Comparison of ENCODE assay signal across 10 mouse cellular contexts in genomic region chr19:16529999-16530398, GRCm38 (mm10).
"Had no signal": no experiment of that assay in that cellular context is flagged by ENCODE, and none has a peak within 500 bp of the region (broad histone marks: within the 10 kb centered on the region; RNA-seq: fewer than 3 reads in every experiment).

No protein-coding gene starts in this region.

- H3K4me3 ChIP-seq: limb, embryonic 13.5 days; megakaryocyte, embryonic 14.5 days; midbrain, embryonic 12.5 days; neural tube, embryonic 13.5 days had no signal

- ATAC-seq: intestine, postnatal 0 days; midbrain, embryonic 16.5 days had no signal

- H3K27me3 ChIP-seq: limb, embryonic 13.5 days; megakaryocyte, embryonic 14.5 days; midbrain, embryonic 12.5 days; neural tube, embryonic 13.5 days had no signal

- H3K27ac ChIP-seq: limb, embryonic 13.5 days; midbrain, embryonic 12.5 days; neural tube, embryonic 13.5 days; stomach, postnatal 0 days had no signal

- H3K36me3 ChIP-seq: limb, embryonic 13.5 days; midbrain, embryonic 12.5 days; neural tube, embryonic 13.5 days had no signal

- DNase-seq: left cerebral cortex, postnatal 4 days; right cerebral cortex, adult 18-20 months; right cerebral cortex, postnatal 25 days had no signal

- H3K4me1 ChIP-seq: limb, embryonic 13.5 days; midbrain, embryonic 12.5 days; neural tube, embryonic 13.5 days had no signal
